Mouse (Mus musculus) cortical plate, adult 2 months (tissue): ENCODE results near the gene Slc7a7. TPM values are rescaled to one million over a fixed set of nuclear protein-coding genes. Genes with fewer than 3 reads are reported as not detected.

Experiments
- H3K27ac ChIP-seq: fragments of 200-500 bp; 2 replicates; pipeline ENCODE4 v1.5.1; 2012; ENCODE audit warnings: low read length, control low read depth, inconsistent platforms; ENCODE audit not compliant: insufficient read depth
- H3K4me1 ChIP-seq: fragments of 200-500 bp; 2 replicates; pipeline ENCODE4 v1.6.1; 2011; ENCODE audit warnings: low read length; ENCODE audit not compliant: control insufficient read depth, insufficient read depth
- H3K4me3 ChIP-seq: fragments of 200-500 bp; 2 replicates; pipeline ENCODE4 v1.5.1; 2011; ENCODE audit warnings: mild to moderate bottlenecking, low read length, control low read depth; ENCODE audit not compliant: insufficient read depth
- CTCF ChIP-seq: fragments of 200-500 bp; IDR thresholded peaks from 2 replicates; pipeline ENCODE4 v1.5.1; 2011; ENCODE audit warnings: mild to moderate bottlenecking, control low read depth, low read length; ENCODE audit not compliant: insufficient read depth; ENCODE audit errors: extremely low read depth
- POLR2A ChIP-seq: fragments of 200-500 bp; IDR thresholded peaks from 2 replicates; pipeline ENCODE4 v1.6.1; 2011; ENCODE audit warnings: mild to moderate bottlenecking, low read length, control low read depth; ENCODE audit not compliant: insufficient read depth; ENCODE audit errors: extremely low read depth
- polyA plus RNA-seq: library from polyadenylated mRNA; depleted of rRNA; stranded (reverse); fragments of >200 nt; gene quantifications from 2 replicates; pipeline ENCODE4 v1.2.3, GENCODE M21; 2012

Gene Slc7a7
- polyA plus RNA-seq, 1 experiment: 3.1 TPM

GRCm38 (mm10) chr14:54413877-54414700, 3.5 kb downstream of the Slc7a7 start:
- Histone ChIP-seq H3K4me3 (no peak overlapping the region), H3K4me1 (no peaks in the 10 kb centered on the region), H3K27ac (no peak overlapping the region)
- TF ChIP-seq CTCF: no peak
- no peak for TF ChIP-seq POLR2A

DNA sequence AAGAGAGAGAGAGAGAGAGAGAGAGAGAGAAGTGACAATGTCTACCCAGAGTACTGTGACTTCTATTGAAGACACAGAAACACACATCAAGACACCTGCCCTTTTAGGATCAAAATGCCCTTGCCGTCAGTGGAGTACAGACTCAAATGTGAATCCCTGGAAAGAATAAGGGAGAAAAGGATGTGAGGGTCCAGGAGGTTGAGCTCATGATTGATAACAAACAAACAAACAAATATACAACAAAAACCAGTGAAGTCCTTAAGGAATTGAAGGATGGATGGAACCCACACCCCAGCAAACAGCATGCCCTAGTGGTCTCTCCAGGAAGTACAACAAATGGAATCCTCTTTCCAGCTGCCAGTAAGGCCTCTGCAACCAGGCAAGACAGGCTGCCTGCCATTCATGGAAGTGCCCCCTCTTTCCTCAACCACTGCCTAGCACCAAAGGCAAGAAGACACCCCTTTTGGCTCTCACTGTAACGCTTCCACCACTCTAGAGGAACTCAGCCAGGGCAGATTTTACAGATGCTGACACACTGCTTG, 4.9 kb downstream of the Slc7a7 start:
- Histone ChIP-seq H3K4me3 (no peak overlapping the region), H3K4me1 (no peaks in the 10 kb centered on the region), H3K27ac (no peak overlapping the region)
- TF ChIP-seq POLR2A (no peak), CTCF (peak; percentile 88)

- TF ChIP-seq POLR2A: no peak
- TF ChIP-seq CTCF: no peak
- Histone ChIP-seq H3K4me3 (no peak overlapping the region), H3K27ac (no peak overlapping the region), H3K4me1 (no peaks in the 10 kb centered on the region)
These were observed 5.5 kb downstream of the Slc7a7 start for GRCm38 (mm10) chr14:54412000-54412576.

DNA sequence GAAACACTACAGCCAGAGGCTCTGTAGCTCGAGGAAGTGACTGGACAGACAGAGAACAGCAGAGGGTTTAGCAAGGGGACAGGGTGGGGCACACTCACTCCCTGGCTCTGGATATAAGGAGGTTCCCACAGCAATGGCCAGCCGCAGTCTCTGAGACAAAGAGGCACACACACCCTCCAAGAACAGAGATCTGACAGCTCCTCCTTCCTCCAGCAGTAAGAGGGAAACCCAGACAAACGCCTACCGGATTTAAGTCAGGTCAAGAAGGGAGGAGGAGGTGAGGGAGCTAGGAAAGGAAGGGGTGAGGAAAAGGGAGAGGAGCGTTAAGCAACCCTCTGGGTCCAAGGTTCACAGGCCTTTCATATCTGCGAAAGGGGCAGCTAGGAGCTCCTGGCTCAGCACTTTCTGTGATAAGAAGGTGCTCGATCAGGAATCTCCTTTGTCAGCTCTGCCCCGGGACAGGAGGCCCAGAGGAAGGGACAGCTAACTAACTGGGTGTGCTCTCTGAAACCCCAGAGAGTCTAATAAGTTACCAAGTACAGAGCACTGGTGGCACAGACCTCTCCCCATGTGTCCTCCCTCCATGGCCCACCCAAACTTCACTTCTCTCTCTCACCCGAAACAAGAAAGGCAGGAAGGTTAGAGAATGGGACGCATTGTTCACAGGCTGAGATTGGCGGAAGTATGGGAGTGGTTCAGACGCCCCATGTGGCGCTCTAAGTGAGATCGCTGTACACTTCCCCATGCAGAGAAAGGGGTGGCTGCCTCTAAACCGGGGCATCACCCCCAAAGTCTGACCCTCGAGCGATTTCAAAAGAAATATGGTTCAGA, 7.4 kb downstream of the Slc7a7 start:
- Histone ChIP-seq H3K4me1 (no peaks in the 10 kb centered on the region), H3K4me3 (no peak overlapping the region), H3K27ac (no peak overlapping the region)
- no peak for TF ChIP-seq POLR2A
- TF ChIP-seq CTCF: no peak

DNA sequence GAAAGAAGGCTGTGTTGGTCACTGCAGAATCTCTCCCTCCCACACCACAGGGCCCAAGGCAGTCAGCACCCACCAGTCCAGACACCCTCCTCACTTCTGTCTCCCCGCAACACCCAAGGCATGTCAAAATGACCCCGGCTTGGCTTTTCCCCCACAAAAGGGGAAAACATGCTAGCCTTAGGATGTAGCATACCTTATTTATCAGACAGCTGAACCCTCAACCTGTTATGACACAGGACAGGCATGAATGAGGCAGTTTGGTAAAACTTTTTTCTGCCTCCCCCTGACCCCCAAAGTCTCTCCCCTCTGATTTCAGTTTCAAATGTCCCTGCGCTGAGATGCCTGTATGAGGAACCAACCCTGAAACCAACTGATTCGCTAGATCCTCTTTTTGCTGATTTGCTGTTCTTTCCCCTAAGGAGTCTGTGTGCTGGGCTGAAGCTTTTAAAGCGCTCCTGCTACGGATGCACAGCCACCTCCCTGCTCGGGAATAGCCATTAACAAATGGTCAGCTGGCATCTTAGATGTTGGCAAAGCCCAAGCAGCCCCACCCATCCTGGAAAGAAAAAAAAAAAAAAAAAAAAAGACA, 8.4 kb downstream of the Slc7a7 start:
- TF ChIP-seq CTCF (no peak), POLR2A (no peak)
- Histone ChIP-seq H3K27ac (no peak overlapping the region), H3K4me1 (no peaks in the 10 kb centered on the region), H3K4me3 (no peak overlapping the region)

GRCm38 (mm10) chr14:54408336-54409056, 9.1 kb downstream of the Slc7a7 start:
- Histone ChIP-seq H3K27ac (no peak overlapping the region), H3K4me1 (no peaks in the 10 kb centered on the region), H3K4me3 (no peak overlapping the region)
- TF ChIP-seq POLR2A (no peak), CTCF (no peak)

DNA sequence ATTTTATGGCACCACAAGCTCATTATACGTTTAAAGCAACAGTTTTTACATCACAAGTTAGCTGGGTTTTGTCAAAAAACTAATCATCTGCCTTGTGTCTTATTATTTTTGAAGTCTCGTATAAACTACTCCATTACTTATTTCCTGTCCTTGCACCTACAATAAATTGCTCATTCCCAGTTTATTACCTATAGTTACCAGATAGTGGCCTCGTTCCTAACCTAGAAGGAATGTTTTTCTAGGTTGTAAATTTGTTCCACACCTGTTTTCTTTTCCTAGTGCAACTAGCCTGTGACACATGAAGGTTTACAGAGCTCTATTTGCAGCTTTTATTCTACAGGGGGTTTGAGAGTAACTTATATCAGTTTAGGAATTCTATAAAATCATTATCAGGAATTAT, 15.9 kb downstream of the Slc7a7 start:
- Histone ChIP-seq H3K4me1 (no peaks in the 10 kb centered on the region), H3K27ac (no peak overlapping the region), H3K4me3 (no peak overlapping the region)
- TF ChIP-seq POLR2A (no peak), CTCF (no peak)

- TF ChIP-seq CTCF (no peak), POLR2A (no peak)
- Histone ChIP-seq H3K4me3 (no peak overlapping the region), H3K27ac (no peak overlapping the region), H3K4me1 (no peaks in the 10 kb centered on the region)
These were observed 18.6 kb downstream of the Slc7a7 start for GRCm38 (mm10) chr14:54398921-54399382.
